Mouse (Mus musculus) forebrain, embryonic 16.5 days (tissue): ENCODE data around the gene Thumpd1. TPM values are rescaled to one million over a fixed set of nuclear protein-coding genes. Genes with fewer than 3 reads are reported as not detected.

Experiments used
- ATAC-seq: fragments of 200-750 bp; cut with Nextera tagmentation; 2 replicates; pipeline ENCODE4 v1.8.0; 2017; ENCODE audit warnings: mild to moderate bottlenecking, moderate library complexity
- H3K27ac ChIP-seq: fragments of 300-500 bp; sonication (generic); 2 replicates; pipeline ENCODE4 v1.5.1; 2014; ENCODE audit warnings: low read length, control low read depth
- H3K27me3 ChIP-seq: fragments of 300-500 bp; sonication (generic); replicated peaks from 2 replicates; pipeline ENCODE4 v1.6.1; 2014; ENCODE audit warnings: low read length; ENCODE audit not compliant: control insufficient read depth, insufficient read depth
- H3K36me3 ChIP-seq: fragments of 300-500 bp; sonication (generic); 2 replicates; pipeline ENCODE4 v1.6.1; 2014; ENCODE audit not compliant: control insufficient read depth, insufficient read depth
- H3K4me1 ChIP-seq: fragments of 300-500 bp; sonication (generic); replicated peaks from 2 replicates; pipeline ENCODE4 v1.6.1; 2014; ENCODE audit warnings: low read length; ENCODE audit not compliant: control insufficient read depth, insufficient read depth
- H3K4me2 ChIP-seq: fragments of 300-500 bp; sonication (generic); 2 replicates; pipeline ENCODE4 v1.6.1; 2014; ENCODE audit warnings: mild to moderate bottlenecking, low read length, control low read depth
- H3K4me3 ChIP-seq: fragments of 300-500 bp; sonication (generic); replicated peaks from 2 replicates; pipeline ENCODE4 v1.5.1; 2014; ENCODE audit warnings: mild to moderate bottlenecking, low read length, control low read depth
- H3K9ac ChIP-seq: fragments of 300-500 bp; sonication (generic); replicated peaks from 2 replicates; pipeline ENCODE4 v1.6.1; 2014; ENCODE audit warnings: low read depth, low read length, control low read depth
- H3K9me3 ChIP-seq: fragments of 300-500 bp; sonication (generic); 2 replicates; pipeline ENCODE4 v1.6.1; 2016; ENCODE audit warnings: low read length; ENCODE audit not compliant: control insufficient read depth
- WGBS: fragments of 180-500 bp; shearing (Covaris S2); extraction: QIAGEN DNeasy Blood & Tissue Kit; methylation state at CpG from one replicate; pipeline ENCODE4 v1.1.7; 2014; 5-methylcytosine and 5-hydroxymethylcytosine counted together
- polyA plus RNA-seq: library from polyadenylated mRNA; unstranded; fragments of >200 nt; fragmentation: Nextera tagmentation; extraction: Ambion mirVana; gene quantifications from 2 replicates; pipeline ENCODE4 v1.2.1, GENCODE M21; 2015

Gene Thumpd1
- 96.6 and 103 TPM in 2 replicates for polyA plus RNA-seq

DNA sequence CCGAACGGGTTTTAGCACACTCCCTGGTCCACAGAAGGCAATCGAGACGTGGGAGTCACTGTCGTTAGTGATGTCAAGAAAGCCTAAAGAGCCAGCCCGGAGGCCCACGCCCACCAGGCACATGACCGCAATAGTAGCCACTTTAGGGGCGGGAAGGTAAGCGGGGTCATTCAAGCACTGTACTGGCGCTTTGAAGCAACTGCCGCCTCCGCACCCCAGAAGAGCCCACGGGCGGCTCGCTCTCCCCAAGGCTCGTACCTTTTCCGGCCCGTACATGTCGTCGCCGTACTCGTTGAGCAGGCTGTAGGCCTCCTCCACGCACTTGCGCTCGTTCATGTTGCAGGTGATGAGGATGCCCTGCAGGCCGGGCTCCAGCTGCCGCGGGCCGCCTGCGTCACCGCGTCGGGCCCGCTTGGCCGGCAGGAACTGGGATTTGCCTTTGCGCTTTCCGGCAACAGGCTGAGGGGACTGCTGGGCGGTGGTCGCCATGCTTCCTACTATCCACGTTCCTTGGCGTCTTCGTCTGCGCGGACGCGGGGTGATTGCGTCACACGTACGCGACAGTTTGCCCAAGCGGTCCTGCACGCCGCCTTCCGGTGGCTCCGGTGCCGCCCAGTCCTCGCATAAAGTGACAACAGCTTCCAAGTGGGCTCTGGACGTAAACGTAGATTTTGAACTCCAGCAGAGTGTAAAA, at the start of gene Thumpd1:
Thumpd1 (minus strand) TSS at position 546 of the 694 bp plus-strand sequence.
- Histone ChIP-seq H3K9ac (peak within 1 kb of the TSS; percentile 86), H3K4me3 (peak within 1 kb of the TSS; percentile 98), H3K27ac (peak within 1 kb of the TSS; percentile 65), H3K4me1 (peaks cover 5% of the 10 kb centered on the region), H3K36me3 (peaks cover 26% of the 10 kb centered on the region), H3K4me2 (peak within 1 kb of the TSS; percentile 77), H3K27me3 (no peaks in the 10 kb centered on the region), H3K9me3 (no peaks in the 10 kb centered on the region)
- ATAC-seq: peak; percentile 97
- WGBS: under 1% methylated on average over 60 of the region's 60 CpGs

DNA sequence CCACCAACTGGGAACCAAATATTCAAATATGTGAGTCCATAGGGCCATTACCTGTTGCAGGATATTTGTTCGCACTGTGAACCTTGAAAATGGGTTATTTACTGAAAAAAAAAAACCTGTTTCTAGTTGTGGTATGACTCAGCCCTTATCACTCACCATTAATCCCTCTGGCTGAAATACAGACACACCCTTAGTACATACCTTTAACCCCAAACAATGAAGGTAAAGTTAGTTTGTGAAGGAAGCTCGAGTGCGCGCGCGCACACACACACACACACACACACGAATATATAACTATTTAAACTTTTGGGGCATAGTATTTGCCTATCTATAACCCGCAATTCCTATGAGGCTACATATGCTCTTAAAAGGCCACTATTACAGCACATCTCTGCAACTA, 49.3 kb upstream of the Thumpd1 start:
- H3K4me2 ChIP-seq: no peak overlapping the region
- ATAC-seq: no peak
- H3K27me3 ChIP-seq: no peaks in the 10 kb centered on the region
- no peak overlapping the region for H3K9ac ChIP-seq
- no peaks in the 10 kb centered on the region for H3K36me3 ChIP-seq
- H3K9me3 ChIP-seq: no peaks in the 10 kb centered on the region
- no peak overlapping the region for H3K4me3 ChIP-seq
- no peak overlapping the region for H3K27ac ChIP-seq
- WGBS: 95% methylated on average over 8 of the region's 8 CpGs
- no peaks in the 10 kb centered on the region for H3K4me1 ChIP-seq

DNA sequence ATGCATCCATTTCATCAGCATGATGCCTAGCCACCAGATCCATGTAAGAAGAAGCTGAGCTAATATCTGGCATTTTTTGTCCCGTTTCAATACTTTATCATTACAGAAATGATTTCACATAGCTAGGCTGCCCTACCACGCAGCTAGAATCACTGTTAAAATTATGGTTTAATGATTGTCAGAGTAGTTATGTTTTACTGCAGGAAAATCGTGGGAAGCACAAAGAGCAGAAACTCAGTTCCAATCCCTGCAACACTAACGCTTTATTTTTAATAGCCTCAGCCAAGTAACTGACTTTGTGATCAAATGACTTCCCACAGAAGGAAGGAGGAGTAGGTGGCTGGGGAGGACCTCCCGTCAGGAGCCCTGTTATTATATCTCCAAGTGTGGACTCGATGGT, 46.4 kb upstream of the Thumpd1 start:
- H3K4me1 ChIP-seq: no peaks in the 10 kb centered on the region
- ATAC-seq: no peak
- H3K9ac ChIP-seq: no peak overlapping the region
- no peaks in the 10 kb centered on the region for H3K9me3 ChIP-seq
- no peak overlapping the region for H3K4me2 ChIP-seq
- no peaks in the 10 kb centered on the region for H3K36me3 ChIP-seq
- H3K27me3 ChIP-seq: no peaks in the 10 kb centered on the region
- no peak overlapping the region for H3K27ac ChIP-seq
- WGBS: 82% methylated on average over 6 of the region's 6 CpGs
- H3K4me3 ChIP-seq: no peak overlapping the region

DNA sequence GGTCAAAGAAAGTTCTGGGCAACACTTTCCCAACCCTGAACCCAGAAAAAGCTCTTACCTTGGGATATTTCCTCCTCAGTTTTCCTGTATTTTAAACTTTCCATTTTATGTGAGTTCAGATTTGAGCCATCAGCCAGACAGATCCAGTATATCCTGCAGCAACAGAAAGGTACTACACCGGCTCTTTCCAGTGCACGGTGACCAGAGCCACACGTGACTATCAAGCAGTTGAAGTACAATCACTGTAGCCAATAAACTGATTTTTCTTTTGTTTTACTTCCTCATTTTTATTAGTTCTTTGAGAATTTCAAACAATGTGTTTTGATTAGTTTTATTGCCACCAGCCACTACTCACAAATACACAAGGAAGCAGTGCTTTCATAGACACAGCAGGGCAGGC, 43.8 kb upstream of the Thumpd1 start:
- H3K27me3 ChIP-seq: no peaks in the 10 kb centered on the region
- H3K36me3 ChIP-seq: no peaks in the 10 kb centered on the region
- H3K9me3 ChIP-seq: no peaks in the 10 kb centered on the region
- H3K4me1 ChIP-seq: no peaks in the 10 kb centered on the region
- WGBS: 91% methylated on average over 3 of the region's 3 CpGs
- no peak overlapping the region for H3K4me2 ChIP-seq
- H3K4me3 ChIP-seq: no peak overlapping the region
- no peak overlapping the region for H3K9ac ChIP-seq
- no peak overlapping the region for H3K27ac ChIP-seq
- ATAC-seq: no peak

DNA sequence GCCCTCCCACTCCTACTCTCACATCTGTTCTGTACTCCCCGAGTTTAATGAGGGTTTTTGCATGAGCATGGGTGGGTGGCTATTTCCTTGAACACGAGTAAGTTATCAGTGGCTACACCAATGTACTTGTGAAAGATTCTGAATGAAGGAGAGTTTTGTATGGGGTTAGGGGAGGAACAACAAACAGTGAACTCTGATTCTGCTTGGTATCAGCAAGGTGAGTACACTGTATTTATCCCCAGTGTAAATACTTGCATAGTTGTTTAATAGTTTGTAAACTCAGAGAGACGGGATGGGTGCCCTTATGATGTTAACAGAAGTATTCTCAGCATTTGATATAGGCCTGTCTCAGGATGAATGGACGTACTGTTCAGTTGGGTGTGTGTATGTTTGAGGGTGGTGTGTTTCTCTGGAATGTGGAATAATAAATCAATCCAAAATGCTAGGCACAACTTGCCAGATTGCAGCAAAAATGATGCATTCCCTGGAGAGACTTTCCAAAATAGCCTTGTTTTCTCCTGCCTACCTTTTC, 41.6 kb upstream of the Thumpd1 start:
- no peak overlapping the region for H3K4me3 ChIP-seq
- no peaks in the 10 kb centered on the region for H3K27me3 ChIP-seq
- no peak overlapping the region for H3K27ac ChIP-seq
- no peak overlapping the region for H3K9ac ChIP-seq
- no peaks in the 10 kb centered on the region for H3K36me3 ChIP-seq
- ATAC-seq: no peak
- no peaks in the 10 kb centered on the region for H3K9me3 ChIP-seq
- no peak overlapping the region for H3K4me2 ChIP-seq
- no peaks in the 10 kb centered on the region for H3K4me1 ChIP-seq
- WGBS: 70% methylated on average over 4 of the region's 4 CpGs

DNA sequence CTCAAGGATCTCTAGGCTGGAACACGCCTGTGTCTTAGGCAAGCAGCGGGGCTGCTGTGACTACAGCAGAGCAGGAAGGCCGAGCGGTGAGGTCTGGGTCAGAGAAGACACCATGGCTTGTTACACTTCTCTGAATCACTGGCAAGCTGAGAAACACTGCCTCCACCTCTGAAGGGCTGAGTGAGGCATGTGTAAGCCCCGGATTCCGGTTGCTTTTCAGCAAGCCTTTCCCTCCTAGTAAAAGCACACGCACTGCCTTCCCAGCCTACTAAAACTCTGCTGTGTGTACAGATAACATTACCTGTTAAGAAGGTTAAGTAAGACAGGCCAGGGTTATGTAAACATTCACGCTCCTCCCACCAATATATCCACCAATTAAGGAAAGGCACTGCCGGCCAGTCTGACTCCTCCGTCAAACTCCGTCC, 39.9 kb upstream of the Thumpd1 start, which contains the start of gene Acsm3:
Acsm3 (plus strand) TSS at position 397 of the 425 bp plus-strand sequence.
- no peaks in the 10 kb centered on the region for H3K4me1 ChIP-seq

DNA sequence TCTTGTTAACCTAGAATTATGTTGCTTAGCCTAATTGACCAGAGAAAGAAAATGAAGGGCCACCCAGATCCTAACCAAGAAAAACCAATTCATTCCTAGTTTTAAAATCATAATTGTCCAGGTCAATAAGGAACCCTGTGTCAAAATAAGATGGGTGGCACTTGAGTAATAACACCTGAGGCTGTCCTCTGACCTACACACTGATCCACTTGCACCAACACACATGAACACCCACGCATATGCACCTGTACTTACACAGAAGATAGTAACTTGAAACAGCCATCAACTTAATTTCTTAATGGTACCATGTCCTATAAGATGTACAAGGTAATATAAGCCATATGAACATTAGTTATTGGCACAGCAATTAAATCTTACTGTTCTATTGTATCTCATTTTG, 33.1 kb upstream of the Thumpd1 start:
- H3K27ac ChIP-seq: no peak overlapping the region
- no peak overlapping the region for H3K9ac ChIP-seq
- H3K9me3 ChIP-seq: no peaks in the 10 kb centered on the region
- H3K4me1 ChIP-seq: no peaks in the 10 kb centered on the region
- H3K4me2 ChIP-seq: no peak overlapping the region
- no peak overlapping the region for H3K4me3 ChIP-seq
- WGBS: 100% methylated on average over 1 of the region's 1 CpGs
- H3K36me3 ChIP-seq: no peaks in the 10 kb centered on the region
- ATAC-seq: no peak
- H3K27me3 ChIP-seq: no peaks in the 10 kb centered on the region

More for the DNA sequence above, 39.9 kb upstream of the Thumpd1 start, which contains the start of gene Acsm3:
- no peak within 1 kb of the TSS for H3K9ac ChIP-seq
- no peaks in the 10 kb centered on the region for H3K27me3 ChIP-seq
- H3K27ac ChIP-seq: no peak within 1 kb of the TSS
- WGBS: 91% methylated on average over 11 of the region's 11 CpGs
- H3K36me3 ChIP-seq: no peaks in the 10 kb centered on the region
- H3K4me3 ChIP-seq: no peak within 1 kb of the TSS
- no peaks in the 10 kb centered on the region for H3K9me3 ChIP-seq
- no peak within 1 kb of the TSS for H3K4me2 ChIP-seq
- no peak for ATAC-seq

DNA sequence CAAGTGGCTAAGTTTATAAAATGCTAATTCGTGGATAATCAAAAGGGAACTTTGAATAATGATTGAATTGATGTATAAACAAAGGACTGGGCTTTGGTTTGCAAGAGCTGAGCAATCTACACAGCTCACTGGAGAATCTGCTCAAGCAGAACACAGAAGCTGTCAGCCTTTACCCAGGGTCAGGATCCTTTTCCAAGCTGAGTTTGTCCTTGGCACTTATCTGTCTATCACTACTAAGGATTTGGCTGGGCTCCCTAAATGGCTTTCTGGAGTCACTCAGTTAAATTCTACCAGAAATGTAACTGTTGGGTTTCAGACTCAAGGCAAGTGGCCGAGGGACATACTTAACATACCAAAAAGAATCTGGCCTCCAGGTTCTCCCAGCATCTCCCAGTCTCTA, 29.3 kb upstream of the Thumpd1 start:
- H3K27ac ChIP-seq: no peak overlapping the region
- H3K4me2 ChIP-seq: no peak overlapping the region
- no peaks in the 10 kb centered on the region for H3K27me3 ChIP-seq
- no peaks in the 10 kb centered on the region for H3K4me1 ChIP-seq
- no peak overlapping the region for H3K9ac ChIP-seq
- H3K9me3 ChIP-seq: no peaks in the 10 kb centered on the region
- 60% methylated on average over 2 of the region's 2 CpGs for WGBS
- no peaks in the 10 kb centered on the region for H3K36me3 ChIP-seq
- no peak for ATAC-seq
- no peak overlapping the region for H3K4me3 ChIP-seq

DNA sequence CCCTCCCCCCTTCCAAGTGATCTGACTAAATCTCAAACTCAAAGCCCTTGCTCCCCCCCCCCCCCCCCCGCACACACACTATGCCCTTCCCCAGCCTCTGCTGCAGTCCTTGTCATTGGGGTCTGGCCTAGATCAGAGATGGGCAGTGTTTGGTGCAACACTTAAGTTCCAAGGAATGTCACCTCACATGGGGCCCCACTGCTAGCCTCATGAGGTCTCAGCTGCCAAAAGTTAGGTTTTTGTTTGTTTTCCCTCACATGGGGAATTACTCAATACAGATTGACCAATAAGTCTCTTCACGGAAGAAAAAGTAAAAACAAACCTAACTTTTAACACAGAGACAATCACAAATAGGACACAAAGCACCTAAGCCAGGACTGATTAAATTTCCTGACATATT, 28.2 kb upstream of the Thumpd1 start:
- Histone ChIP-seq H3K4me3 (no peak overlapping the region), H3K4me2 (no peak overlapping the region), H3K9ac (no peak overlapping the region), H3K27me3 (no peaks in the 10 kb centered on the region), H3K4me1 (0 out of 2 replicates have a peak, but pooled peaks cover 3% of the 10 kb centered on the region), H3K27ac (no peak overlapping the region), H3K36me3 (no peaks in the 10 kb centered on the region), H3K9me3 (no peaks in the 10 kb centered on the region)
- ATAC-seq: no peak
- WGBS: 80% methylated on average over 2 of the region's 2 CpGs
